Mouse (Mus musculus) lung, adult 2 months (tissue): ENCODE results near the gene Usp32.

Experiments used
- CTCF ChIP-seq: fragments of 200-500 bp; IDR thresholded peaks from 2 replicates; pipeline ENCODE4 v1.5.1; 2011; ENCODE audit warnings: mild to moderate bottlenecking, low read length, control low read depth; ENCODE audit not compliant: insufficient read depth
- POLR2A ChIP-seq: fragments of 200-500 bp; IDR thresholded peaks from 2 replicates; pipeline ENCODE4 v1.6.1; 2011; ENCODE audit warnings: low read depth, mild to moderate bottlenecking, control low read depth, low read length, borderline replicate concordance; ENCODE audit errors: extremely low read depth

- no peak for TF ChIP-seq CTCF
- TF ChIP-seq POLR2A, result no peak
Observed at GRCm38 (mm10) chr11:85058562-85058961, 81.4 kb downstream of the Usp32 start.
